In the genomic region with DNA sequence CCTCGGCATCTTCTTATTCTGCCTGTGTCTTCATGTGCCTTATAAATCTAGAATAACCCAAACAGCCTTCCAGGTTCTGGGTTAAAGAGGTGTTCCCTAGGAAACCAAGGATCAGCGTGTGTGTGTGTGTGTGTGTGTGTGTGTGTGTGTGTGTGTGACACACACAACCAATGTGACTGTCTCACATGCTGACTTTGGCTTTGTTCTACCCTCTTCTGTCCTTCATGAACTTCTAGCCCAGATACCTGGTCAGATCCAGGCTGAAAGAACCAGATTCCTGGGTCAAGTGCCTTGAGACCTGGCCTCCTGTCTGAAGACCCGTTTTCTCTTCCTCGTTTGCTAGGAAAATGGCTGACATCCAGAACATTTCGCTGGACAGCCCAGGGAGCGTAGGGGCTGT, we compare ENCODE assay signal across 8 mouse cellular contexts. TPM values are rescaled to one million over a fixed set of nuclear protein-coding genes. Genes with fewer than 3 reads are reported as not detected.
DNase-seq lines count a peak whose midpoint lies in the region; ATAC-seq and TF ChIP-seq lines count a peak whose summit lies in the region.

A gene (plus strand): TSS at position 301 of the 400 bp plus-strand sequence.

- no peak for ATAC-seq in kidney, embryonic 15.5 days (replicated peaks; ENCODE audit: low FRiP score)
- ATAC-seq in hindbrain, embryonic 14.5 days (ENCODE audit: low FRiP score), result no peak
- ATAC-seq in midbrain, embryonic 14.5 days (ENCODE audit: low FRiP score, low TSS enrichment), result no peak
- ATAC-seq in activated CD4-positive, CD25-positive, alpha-beta regulatory T cell, adult 4 months, result no peak

- H3K9ac ChIP-seq in kidney, embryonic 15.5 days, result peak within 1 kb of the TSS; percentile 49
- H3K9ac ChIP-seq in hindbrain, embryonic 14.5 days, result peak within 1 kb of the TSS; percentile 58
- H3K9ac ChIP-seq in midbrain, embryonic 14.5 days (replicated peaks; ENCODE audit: low read length), result peak within 1 kb of the TSS; percentile 57

- no peak within 1 kb of the TSS for H3K27ac ChIP-seq in kidney, embryonic 15.5 days
- no peak within 1 kb of the TSS for H3K27ac ChIP-seq in cortical plate, adult 2 months (ENCODE audit: insufficient read depth, low read length)
- H3K27ac ChIP-seq in hindbrain, embryonic 14.5 days, result peak within 1 kb of the TSS; percentile 26; the same call in 1 of the 2 replicates
- H3K27ac ChIP-seq in midbrain, embryonic 14.5 days (replicated peaks; ENCODE audit: low read depth, low read length), result no peak within 1 kb of the TSS

- 65% methylated on average over 6 of the region's 6 CpGs for WGBS in kidney, embryonic 15.5 days
- 79% methylated on average over 6 of the region's 6 CpGs for WGBS in hindbrain, embryonic 14.5 days
- 77% methylated on average over 6 of the region's 6 CpGs for WGBS in midbrain, embryonic 14.5 days

- TF ChIP-seq CTCF in cortical plate, adult 2 months (IDR thresholded peaks at IDR 0.05; ENCODE audit: extremely low read depth, insufficient read depth, low read length), result no peak

- peaks cover 44% of the 10 kb centered on the region for H3K27me3 ChIP-seq in kidney, embryonic 15.5 days
- peaks cover 35% of the 10 kb centered on the region for H3K27me3 ChIP-seq in hindbrain, embryonic 14.5 days (ENCODE audit: control insufficient read depth, insufficient read depth, low read length)
- peaks cover 30% of the 10 kb centered on the region for H3K27me3 ChIP-seq in midbrain, embryonic 14.5 days (ENCODE audit: control insufficient read depth, insufficient read depth, low read length)

- no peak for TF ChIP-seq POLR2A in cortical plate, adult 2 months (IDR thresholded peaks at IDR 0.05; ENCODE audit: extremely low read depth, insufficient read depth, low read length)

- peaks cover 9% of the 10 kb centered on the region for H3K36me3 ChIP-seq in kidney, embryonic 15.5 days
- H3K36me3 ChIP-seq in hindbrain, embryonic 14.5 days (replicated peaks; ENCODE audit: control insufficient read depth, insufficient read depth), result peaks cover 5% of the 10 kb centered on the region; the same call in 1 of the 2 replicates
- H3K36me3 ChIP-seq in midbrain, embryonic 14.5 days (ENCODE audit: control insufficient read depth, insufficient read depth, low read length), result 0 out of 2 replicates have a peak, but pooled peaks cover under 1% of the 10 kb centered on the region

- no peaks in the 10 kb centered on the region for H3K9me3 ChIP-seq in kidney, embryonic 15.5 days (replicated peaks)
- H3K9me3 ChIP-seq in hindbrain, embryonic 14.5 days (ENCODE audit: control insufficient read depth, low read length), result no peaks in the 10 kb centered on the region
- no peaks in the 10 kb centered on the region for H3K9me3 ChIP-seq in midbrain, embryonic 14.5 days (ENCODE audit: control insufficient read depth, low read length)

- peaks cover 58% of the 10 kb centered on the region for H3K4me1 ChIP-seq in kidney, embryonic 15.5 days
- 0 out of 2 replicates have a peak, but pooled peaks cover 2% of the 10 kb centered on the region for H3K4me1 ChIP-seq in cortical plate, adult 2 months (ENCODE audit: control insufficient read depth, insufficient read depth, low read length)
- H3K4me1 ChIP-seq in hindbrain, embryonic 14.5 days (replicated peaks; ENCODE audit: control insufficient read depth, insufficient read depth, low read length), result peaks cover 15% of the 10 kb centered on the region
- peaks cover 5% of the 10 kb centered on the region for H3K4me1 ChIP-seq in midbrain, embryonic 14.5 days (ENCODE audit: control insufficient read depth, insufficient read depth, low read length)

- peak within 1 kb of the TSS; percentile 53 for H3K4me3 ChIP-seq in kidney, embryonic 15.5 days (replicated peaks)
- peak within 1 kb of the TSS; percentile 54 for H3K4me3 ChIP-seq in cortical plate, adult 2 months (ENCODE audit: insufficient read depth, low read length)
- peak within 1 kb of the TSS; percentile 46 for H3K4me3 ChIP-seq in hindbrain, embryonic 14.5 days (replicated peaks; ENCODE audit: low read length)
- peak within 1 kb of the TSS; percentile 47 for H3K4me3 ChIP-seq in midbrain, embryonic 14.5 days (replicated peaks; ENCODE audit: low read depth, low read length)

- peak within 1 kb of the TSS; percentile 97 for H3K4me2 ChIP-seq in kidney, embryonic 15.5 days
- peak within 1 kb of the TSS; percentile 77 for H3K4me2 ChIP-seq in hindbrain, embryonic 14.5 days (replicated peaks)
- H3K4me2 ChIP-seq in midbrain, embryonic 14.5 days (ENCODE audit: low read length), result peak within 1 kb of the TSS; percentile 71

- DNase-seq in kidney, adult 18-20 months, result no peak
- no peak for DNase-seq in hindbrain, embryonic 14.5 days (ENCODE audit: low spot score)
- DNase-seq in midbrain, embryonic 14.5 days, result no peak
- no peak for DNase-seq in frontal cortex, adult 2 months (ENCODE audit: extremely low spot score in 1 of 2, low spot score in 1 of 2)
- no peak for DNase-seq in cerebellum, adult 9-11 months

RNA-seq across cellular contexts. Expression of the gene that starts here (rescaled TPM):
- polyA plus RNA-seq in kidney, embryonic 15.5 days (2015; fragmentation: Nextera tagmentation; extraction: Ambion mirVana), result 0.12 and 0.30 TPM in 2 replicates
- 0.26 and 0.38 TPM in 2 replicates for polyA plus RNA-seq in cortical plate, adult 2 months (2012; rRNA removed)
- not detected in 2 replicates for polyA plus RNA-seq in hindbrain, embryonic 14.5 days (2014; fragmentation: Nextera tagmentation; extraction: Ambion mirVana)
- not detected in 2 replicates for polyA plus RNA-seq in midbrain, embryonic 14.5 days (2014; fragmentation: Nextera tagmentation; extraction: Ambion mirVana)
- polyA plus RNA-seq in activated CD4-positive, CD25-positive, alpha-beta regulatory T cell, adult 4 months (2017; shearing (Covaris generic)), result not detected
- 0.19 and 0.38 TPM in 2 replicates for polyA plus RNA-seq in frontal cortex, adult 2 months (2012; rRNA removed)
